7 mouse cellular contexts compared by ENCODE assay signal in the genomic region with DNA sequence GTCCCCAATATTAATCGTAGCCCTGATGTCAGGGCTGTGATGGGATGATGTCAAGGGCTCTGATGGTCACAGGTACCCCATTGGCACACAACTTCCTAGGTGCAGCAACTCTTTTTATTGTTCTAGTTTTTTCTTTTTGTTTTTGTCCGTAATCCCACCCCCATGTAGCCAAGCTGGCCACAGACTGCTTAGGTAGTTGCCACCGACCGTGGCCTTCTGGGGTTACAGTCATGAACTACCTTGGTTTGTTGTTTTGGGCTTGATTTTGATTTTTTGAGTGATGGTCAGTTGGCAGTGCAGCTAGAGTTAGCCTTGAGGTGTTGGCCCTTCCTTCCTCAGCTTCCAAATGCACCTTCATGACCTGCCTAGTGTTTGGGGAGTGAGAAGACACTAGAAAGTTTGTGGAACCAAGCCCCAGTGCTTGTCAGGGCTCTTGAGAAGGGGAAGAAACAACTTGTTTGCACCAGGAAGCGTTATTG. TPM values are rescaled to one million over a fixed set of nuclear protein-coding genes. Genes with fewer than 3 reads are reported as not detected.
DNase-seq lines count a peak whose midpoint lies in the region; ATAC-seq and TF ChIP-seq lines count a peak whose summit lies in the region.

Gene Comt (minus strand): TSS at position 51 of the 479 bp plus-strand sequence.

- H3ac ChIP-seq in C2C12 (ENCODE audit: control insufficient read depth, insufficient read length, low read depth) = peak within 1 kb of the TSS; percentile 58

- H3K4me1 ChIP-seq in ES-E14 (ENCODE audit: control insufficient read depth in 2 of 2, insufficient read depth in 2 of 2, low read length in 2 of 2, poor library complexity in 1 of 2) = peaks cover 0 to 9% of the 10 kb centered on the region in 2 experiments; a peak in 2 of 4 replicates
- 0 out of 2 replicates have a peak, but pooled peaks cover 6% of the 10 kb centered on the region for H3K4me1 ChIP-seq in forebrain, embryonic 11.5 days (replicated peaks; ENCODE audit: control insufficient read depth, insufficient read depth, low read length)
- H3K4me1 ChIP-seq in liver, embryonic 11.5 days (replicated peaks; ENCODE audit: control insufficient read depth, insufficient read depth, low read length) = peaks cover 33% of the 10 kb centered on the region
- H3K4me1 ChIP-seq in stomach, embryonic 16.5 days (ENCODE audit: control insufficient read depth, insufficient read depth, low read length) = peaks cover 31% of the 10 kb centered on the region

- peak within 1 kb of the TSS; percentile 88 for H3K9ac ChIP-seq in ES-E14 (ENCODE audit: insufficient read depth, low read depth, low read length, poor library complexity, severe bottlenecking)
- peak within 1 kb of the TSS; percentile 89 for H3K9ac ChIP-seq in forebrain, embryonic 11.5 days (ENCODE audit: low read length)
- H3K9ac ChIP-seq in liver, embryonic 11.5 days (ENCODE audit: low read depth, low read length) = peak within 1 kb of the TSS; percentile 87
- peak within 1 kb of the TSS; percentile 90 for H3K9ac ChIP-seq in stomach, embryonic 16.5 days (ENCODE audit: low read length)

- H3K4me3 ChIP-seq in C2C12 (ENCODE audit: insufficient read depth, poor library complexity, severe bottlenecking) (peak within 1 kb of the TSS; percentile 93), ES-E14 (ENCODE audit: insufficient read depth in 1 of 2, low read depth in 1 of 2, low read length in 2 of 2, poor library complexity in 1 of 2, severe bottlenecking in 1 of 2) (peak within 1 kb of the TSS; percentile 69 to 89)
- peak within 1 kb of the TSS; percentile 87 for H3K4me3 ChIP-seq in forebrain, embryonic 11.5 days (ENCODE audit: low read depth, low read length)
- peak within 1 kb of the TSS; percentile 79 for H3K4me3 ChIP-seq in liver, embryonic 11.5 days (ENCODE audit: low read depth, low read length)
- H3K4me3 ChIP-seq in stomach, embryonic 16.5 days (replicated peaks; ENCODE audit: low read length) = peak within 1 kb of the TSS; percentile 80

- no peaks in the 10 kb centered on the region for H3K9me3 ChIP-seq in ES-E14 (ENCODE audit: control insufficient read depth, insufficient read depth, low read depth, low read length)
- no peaks in the 10 kb centered on the region for H3K9me3 ChIP-seq in forebrain, embryonic 11.5 days (ENCODE audit: control insufficient read depth, low read length)
- no peaks in the 10 kb centered on the region for H3K9me3 ChIP-seq in liver, embryonic 11.5 days (ENCODE audit: control insufficient read depth, low read length)
- no peaks in the 10 kb centered on the region for H3K9me3 ChIP-seq in stomach, embryonic 16.5 days (replicated peaks; ENCODE audit: control insufficient read depth, low read length)

- in situ Hi-C loops in ES-E14 (cut with MboI; ENCODE audit: low sequenced_read_pairs in 2 of 2, unreplicated experiment in 2 of 2) = no loop called here

- peaks cover 27% of the 10 kb centered on the region for H3K79me3 ChIP-seq in C2C12 (ENCODE audit: low read depth)

- no peak within 1 kb of the TSS for H3K27ac ChIP-seq in ES-E14 (ENCODE audit: insufficient read depth, low read depth, low read length, poor library complexity, severe bottlenecking)
- H3K27ac ChIP-seq in forebrain, embryonic 11.5 days (ENCODE audit: low read depth, low read length) = peak within 1 kb of the TSS; percentile 18; the same call in 1 of the 2 replicates
- peak within 1 kb of the TSS; percentile 97 for H3K27ac ChIP-seq in liver, embryonic 11.5 days (ENCODE audit: low read depth, low read length)
- peak within 1 kb of the TSS; percentile 81 for H3K27ac ChIP-seq in stomach, embryonic 16.5 days (ENCODE audit: low read length)

- no peak for TF ChIP-seq CTCF in C2C12 (IDR thresholded peaks at IDR 0.05; ENCODE audit: control insufficient read depth, insufficient read depth, insufficient read length)

- DNase-seq in ES-E14 (ENCODE audit: low read depth, low spot score) = no peak
- DNase-seq in forebrain, embryonic 11.5 days (ENCODE audit: low spot score) = no peak
- no peak for DNase-seq in liver, embryonic 11.5 days (ENCODE audit: low spot score)
- no peak for DNase-seq in embryo, embryonic 9.5 days (ENCODE audit: extremely low spot score)

- peaks cover 53% of the 10 kb centered on the region for H3K79me2 ChIP-seq in C2C12 (ENCODE audit: control insufficient read depth, insufficient read depth)

- H3K36me3 ChIP-seq in C2C12 (ENCODE audit: control insufficient read depth, insufficient read depth) = peaks cover 17% of the 10 kb centered on the region
- no peaks in the 10 kb centered on the region for H3K36me3 ChIP-seq in ES-E14 (ENCODE audit: control insufficient read depth, insufficient read depth, low read length, poor library complexity, severe bottlenecking)
- no peaks in the 10 kb centered on the region; the same call in 1 of the 2 replicates for H3K36me3 ChIP-seq in forebrain, embryonic 11.5 days (ENCODE audit: control insufficient read depth, insufficient read depth, low read length)
- H3K36me3 ChIP-seq in liver, embryonic 11.5 days (ENCODE audit: control insufficient read depth, insufficient read depth, low read length) = peaks cover 6% of the 10 kb centered on the region; the same call in 1 of the 2 replicates
- H3K36me3 ChIP-seq in stomach, embryonic 16.5 days (ENCODE audit: control insufficient read depth, insufficient read depth, low read length) = no peaks in the 10 kb centered on the region; the same call in 1 of the 2 replicates

- WGBS in forebrain, embryonic 11.5 days = 59% methylated on average over 5 of the region's 5 CpGs
- 54% methylated on average over 5 of the region's 5 CpGs for WGBS in liver, embryonic 11.5 days
- WGBS in stomach, embryonic 16.5 days = 54% methylated on average over 5 of the region's 5 CpGs

- ATAC-seq in forebrain, embryonic 11.5 days (replicated peaks; ENCODE audit: low FRiP score) = no peak
- ATAC-seq in hematopoietic stem cell, adult 5-6 weeks (replicated peaks in 1 of 2; ENCODE audit: insufficient read depth in 1 of 2, low FRiP score in 2 of 2, low TSS enrichment in 1 of 2, low read depth in 1 of 2, poor library complexity in 2 of 2, severe bottlenecking in 2 of 2) = no peak
- ATAC-seq in liver, embryonic 11.5 days (replicated peaks; ENCODE audit: low FRiP score) = no peak
- ATAC-seq in stomach, embryonic 16.5 days (ENCODE audit: insufficient read depth, low FRiP score) = no peak

- H3K27me3 ChIP-seq in C2C12 (ENCODE audit: control insufficient read depth, insufficient read depth, insufficient read length) = no peaks in the 10 kb centered on the region
- no peaks in the 10 kb centered on the region for H3K27me3 ChIP-seq in forebrain, embryonic 11.5 days (ENCODE audit: control insufficient read depth, insufficient read depth, low read length)
- no peaks in the 10 kb centered on the region for H3K27me3 ChIP-seq in liver, embryonic 11.5 days (replicated peaks; ENCODE audit: control insufficient read depth, insufficient read depth, low read length)
- H3K27me3 ChIP-seq in stomach, embryonic 16.5 days (ENCODE audit: control insufficient read depth, insufficient read depth, low read length) = no peaks in the 10 kb centered on the region

- peak within 1 kb of the TSS; percentile 86 for H3K4me2 ChIP-seq in forebrain, embryonic 11.5 days (ENCODE audit: low read depth, low read length, severe bottlenecking)
- H3K4me2 ChIP-seq in liver, embryonic 11.5 days = peak within 1 kb of the TSS; percentile 88
- peak within 1 kb of the TSS; percentile 90 for H3K4me2 ChIP-seq in stomach, embryonic 16.5 days (ENCODE audit: low read depth, low read length)

TF ChIP-seq in C2C12, 6 proteins besides CTCF, POLR2A, EP300 and RAD21:
- TF ChIP-seq MYOD1 (IDR thresholded peaks at IDR 0.05; ENCODE audit: control insufficient read depth, insufficient read length, low read depth) (no peak), MYOG (IDR thresholded peaks at IDR 0.05; ENCODE audit: control insufficient read depth, extremely low read depth, insufficient read length) (no peak), MAX (IDR thresholded peaks at IDR 0.05) (no peak), FOSL1 (IDR thresholded peaks at IDR 0.05; ENCODE audit: insufficient read depth, low read length, poor library complexity, severe bottlenecking) (no peak), CEBPB (IDR thresholded peaks at IDR 0.05; ENCODE audit: low read depth) (no peak), USF1 (IDR thresholded peaks at IDR 0.05; ENCODE audit: low read depth) (no peak)

TF ChIP-seq in ES-E14, 5 proteins besides CTCF, POLR2A, EP300 and RAD21:
- TF ChIP-seq CHD2 (IDR thresholded peaks at IDR 0.05; ENCODE audit: low read depth, low read length) (no peak), ZNF384 (IDR thresholded peaks at IDR 0.05; ENCODE audit: low read depth, low read length) (no peak), ZC3H11A (IDR thresholded peaks at IDR 0.05; ENCODE audit: borderline replicate concordance, low read depth, low read length) (no peak), MAFK (IDR thresholded peaks at IDR 0.05; ENCODE audit: insufficient read depth, low read depth, low read length) (no peak), HCFC1 (IDR thresholded peaks at IDR 0.05; ENCODE audit: borderline replicate concordance, insufficient read depth, low read length) (no peak)

RNA-seq across cellular contexts. Expression of gene Comt, which starts in this region (rescaled TPM):
- 96.2 TPM for polyA plus RNA-seq in C2C12 (2012; fragmentation: generic; extraction: Trizol)
- 40.1 and 41.0 TPM in 2 replicates for total RNA-seq in ES-E14 (2012; rRNA removed)
- polyA plus RNA-seq in forebrain, embryonic 11.5 days (2014; fragmentation: Nextera tagmentation; extraction: Ambion mirVana) = 53.6 and 55.2 TPM in 2 replicates
- 54.8 and 57.7 TPM in 2 replicates for total RNA-seq in hematopoietic stem cell, adult 5-6 weeks (2017)
- 140 and 141 TPM in 2 replicates for polyA plus RNA-seq in liver, embryonic 11.5 days (2014; fragmentation: Nextera tagmentation; extraction: Ambion mirVana)
- polyA plus RNA-seq in stomach, embryonic 16.5 days (2015; fragmentation: Nextera tagmentation; extraction: Ambion mirVana) = 105 and 119 TPM in 2 replicates
